Mouse (Mus musculus) CH12F3 (cell line): Measurements from ENCODE around the gene Gm18596.
"Not testable (repeated sequence)": the region's sequence is repeated elsewhere in the genome, so short reads cannot be mapped to it uniquely, and the experiment has no call there.

Experiments
- in situ Hi-C: fragments of 300-500 bp; cut with MboI; formaldehyde crosslinking; loops from 2 replicates; pipeline ENCODE4 v1.14.3; 2020; ENCODE audit warnings: low sequenced_read_pairs

Gm18596 gene

GRCm38 (mm10) chr10:77713734-77714133 lies 28.7 kb downstream of the Gm18596 start:
- in situ Hi-C loops = no loop called here

DNA sequence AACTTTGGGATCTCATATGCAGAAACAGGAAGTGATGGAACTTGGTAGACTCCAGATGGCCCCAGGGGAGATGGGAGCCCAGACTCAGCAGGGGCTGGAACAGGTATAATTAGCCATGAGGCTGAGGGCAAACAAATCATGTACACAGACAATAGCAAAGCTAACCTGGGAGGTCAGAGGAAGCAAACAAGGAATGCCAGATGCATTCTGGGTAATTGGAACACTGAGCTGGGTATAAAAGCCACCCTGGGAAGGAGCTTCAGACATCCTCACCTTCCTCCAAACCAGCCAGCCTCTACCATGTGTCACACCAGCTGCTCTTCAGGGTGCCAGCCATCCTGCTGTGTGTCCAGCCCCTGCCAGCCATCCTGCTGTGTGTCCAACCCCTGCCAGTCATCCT lies 31.3 kb downstream of the Gm18596 start, which contains the start of gene Gm10024:
Gene Gm10024, plus strand, starts transcription at position 301 of the 400 bp plus-strand sequence.
- in situ Hi-C loops = not testable (repeated sequence)

DNA sequence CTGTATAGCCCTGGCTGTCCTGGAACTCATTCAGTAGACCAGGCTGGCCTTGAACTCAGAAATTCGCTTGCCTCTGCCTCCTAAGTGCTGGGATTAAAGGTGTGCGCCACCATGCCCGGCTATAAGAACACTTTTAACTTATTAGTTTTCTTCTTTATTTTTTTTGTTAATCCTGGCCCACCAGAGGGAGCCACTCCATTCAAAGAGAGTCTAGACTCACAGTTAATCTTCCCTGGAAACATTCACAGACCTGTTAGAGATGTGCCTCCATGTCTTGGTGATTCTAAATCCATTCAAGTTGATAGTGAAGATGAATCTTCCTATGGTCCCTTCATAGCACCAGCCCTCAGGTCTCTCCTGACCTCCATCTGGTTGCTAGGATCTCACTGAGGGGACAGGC lies 32.6 kb downstream of the Gm18596 start:
- in situ Hi-C loops = no loop called here

- in situ Hi-C loops = no loop called here
Measured at GRCm38 (mm10) chr10:77706326-77706725, 36.1 kb downstream of the Gm18596 start, which contains the start of gene Gm10272. Gm10272 (plus strand) TSS chr10:77706626.

GRCm38 (mm10) chr10:77697133-77697532 lies 45.3 kb downstream of the Gm18596 start, which contains the start of gene Gm9508:
Gm9508 (minus strand) TSS chr10:77697233.
- in situ Hi-C loops = no loop called here
